Mouse (Mus musculus) kidney, adult 2 months (tissue): Measurements from ENCODE around the gene Iqck.

Source experiments
- CTCF ChIP-seq: fragments of 200-500 bp; conservative IDR thresholded peaks from 2 replicates; pipeline ENCODE4 v1.5.1; 2011; ENCODE audit warnings: low read depth, mild to moderate bottlenecking, control low read depth, low read length, moderate library complexity, mixed read lengths; ENCODE audit not compliant: insufficient read depth, insufficient read length
- POLR2A ChIP-seq: fragments of 200-500 bp; IDR thresholded peaks from one replicate; pipeline ENCODE4 v1.6.1; 2011; ENCODE audit warnings: low read depth, low read length, control low read depth

DNA sequence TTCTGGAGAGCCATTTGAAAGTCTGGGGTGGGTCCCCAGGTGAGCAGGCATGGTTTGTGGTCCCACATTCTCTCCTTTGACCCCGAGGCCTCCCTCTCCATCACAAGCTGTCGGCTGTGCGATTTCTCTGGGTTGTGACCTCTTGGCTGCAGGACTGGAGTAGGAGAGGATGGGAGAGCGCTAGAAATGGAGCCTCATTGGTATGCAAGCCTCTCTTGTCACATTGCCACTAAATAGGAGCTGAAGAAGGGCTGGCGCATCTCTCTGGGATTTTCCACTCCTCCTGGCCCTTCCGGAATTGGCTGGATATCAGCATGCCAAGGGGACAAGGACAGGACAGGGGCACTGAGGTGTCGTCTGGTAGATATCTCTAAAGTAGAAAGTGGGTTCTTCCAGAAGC, 109.6 kb downstream of the Iqck start:
- TF ChIP-seq POLR2A (no peak), CTCF (no peak)
